Mouse (Mus musculus): ENCODE data around the gene Sash1. TPM values are rescaled to one million over a fixed set of nuclear protein-coding genes. Genes with fewer than 3 reads are reported as not detected.

Gene Sash1
- 6.2 and 7.0 TPM in 2 replicates for polyA plus RNA-seq (2014; fragmentation: Nextera tagmentation; extraction: Ambion mirVana)

DNA sequence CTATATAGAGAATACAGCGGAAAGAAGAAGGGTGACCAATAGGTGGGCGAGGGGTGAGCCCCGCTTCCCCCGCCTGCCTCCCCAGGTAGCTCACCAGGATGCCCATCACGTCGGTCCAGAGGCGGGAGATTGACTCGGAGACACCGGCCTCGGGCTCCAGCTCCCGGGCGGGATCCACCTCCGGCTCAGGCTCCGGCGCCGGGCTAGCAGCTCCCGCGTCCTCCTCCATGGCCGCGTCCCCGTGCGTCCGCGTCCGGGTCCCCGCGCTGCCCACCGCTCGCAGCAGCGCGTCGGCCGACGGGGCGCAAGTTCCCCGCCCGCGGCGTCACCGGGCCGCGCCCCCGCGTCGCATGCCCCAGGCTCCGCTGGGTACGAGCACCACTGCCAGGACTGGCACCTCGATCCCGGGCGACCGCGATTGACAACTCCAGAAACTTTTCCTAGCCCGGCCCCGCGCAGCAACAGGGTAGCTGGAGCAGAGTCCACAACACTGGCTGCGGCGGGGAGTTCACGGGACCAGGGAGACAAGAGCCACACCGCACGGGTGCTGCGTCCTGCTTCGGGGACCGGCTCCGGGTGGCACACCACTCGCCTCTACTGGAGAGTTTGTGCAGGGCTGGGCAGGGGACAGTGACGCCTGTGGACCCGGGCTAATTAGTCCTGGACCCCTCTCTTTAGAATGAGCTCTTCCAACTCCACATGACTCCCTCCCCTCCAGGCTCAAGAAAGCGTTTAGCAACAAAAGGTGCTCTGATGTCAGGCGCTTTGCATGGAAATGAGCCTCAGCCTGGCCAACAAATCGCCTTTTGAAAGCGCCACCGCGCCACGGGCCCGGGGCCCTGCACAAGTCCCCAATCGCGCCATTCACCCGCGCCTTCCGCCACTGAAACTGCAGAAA is at the start of gene Sash1:
Gene Sash1, minus strand, starts transcription at position 441 of the 898 bp plus-strand sequence.
- no peaks in the 10 kb centered on the region for H3K9me3 ChIP-seq (ENCODE audit: control insufficient read depth, low read length)
- peak within 1 kb of the TSS; percentile 86 for H3K4me3 ChIP-seq (ENCODE audit: low read depth, low read length)
- H3K27ac ChIP-seq (replicated peaks; ENCODE audit: low read depth, low read length): peak within 1 kb of the TSS; percentile 94
- H3K4me1 ChIP-seq (ENCODE audit: control insufficient read depth, insufficient read depth, low read length): peaks cover 23% of the 10 kb centered on the region
- H3K27me3 ChIP-seq (replicated peaks; ENCODE audit: control insufficient read depth, insufficient read depth, low read length): no peaks in the 10 kb centered on the region
- peak within 1 kb of the TSS; percentile 88 for H3K9ac ChIP-seq (ENCODE audit: low read depth, low read length)
- H3K4me2 ChIP-seq (ENCODE audit: low read depth, low read length): peak within 1 kb of the TSS; percentile 75
- ATAC-seq (ENCODE audit: low read depth) (peak; percentile 94), DNase-seq (ENCODE audit: low spot score) (peak; percentile 95)
- no peaks in the 10 kb centered on the region for H3K36me3 ChIP-seq (ENCODE audit: control insufficient read depth, insufficient read depth, low read length)
- under 1% methylated on average over 50 of the region's 80 CpGs for WGBS

DNA sequence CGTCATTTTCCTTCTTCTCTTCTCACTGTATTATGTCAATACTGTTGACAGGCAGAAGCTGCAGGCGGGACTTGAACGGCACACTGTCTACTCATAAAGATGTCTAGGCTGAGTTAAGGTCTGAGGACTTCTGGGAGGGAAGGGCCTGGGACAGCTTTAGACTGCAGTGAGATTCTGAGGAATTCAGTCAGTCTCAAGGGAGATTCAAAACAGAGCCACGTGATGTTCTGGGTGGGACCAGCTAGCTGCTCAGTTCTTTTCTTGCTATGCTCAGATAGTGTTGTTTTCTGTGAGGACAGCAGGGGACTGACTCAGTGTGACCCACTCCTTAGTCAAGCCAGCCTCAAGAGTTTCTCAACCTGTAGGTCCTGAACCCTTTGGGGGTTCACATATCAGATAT is 49.7 kb upstream of the Sash1 start:
- no peaks in the 10 kb centered on the region for H3K27me3 ChIP-seq (replicated peaks; ENCODE audit: control insufficient read depth, insufficient read depth, low read length)
- DNase-seq (ENCODE audit: low spot score): no peak
- no peak overlapping the region for H3K9ac ChIP-seq (ENCODE audit: low read depth, low read length)
- H3K9me3 ChIP-seq (ENCODE audit: control insufficient read depth, low read length): no peaks in the 10 kb centered on the region
- no peak overlapping the region for H3K4me2 ChIP-seq (ENCODE audit: low read depth, low read length)
- H3K36me3 ChIP-seq (ENCODE audit: control insufficient read depth, insufficient read depth, low read length): no peaks in the 10 kb centered on the region
- WGBS: 54% methylated on average over 4 of the region's 4 CpGs
- H3K4me1 ChIP-seq (ENCODE audit: control insufficient read depth, insufficient read depth, low read length): no peaks in the 10 kb centered on the region
- ATAC-seq (ENCODE audit: low read depth): no peak
- H3K27ac ChIP-seq (replicated peaks; ENCODE audit: low read depth, low read length): no peak overlapping the region
- H3K4me3 ChIP-seq (ENCODE audit: low read depth, low read length): no peak overlapping the region

DNA sequence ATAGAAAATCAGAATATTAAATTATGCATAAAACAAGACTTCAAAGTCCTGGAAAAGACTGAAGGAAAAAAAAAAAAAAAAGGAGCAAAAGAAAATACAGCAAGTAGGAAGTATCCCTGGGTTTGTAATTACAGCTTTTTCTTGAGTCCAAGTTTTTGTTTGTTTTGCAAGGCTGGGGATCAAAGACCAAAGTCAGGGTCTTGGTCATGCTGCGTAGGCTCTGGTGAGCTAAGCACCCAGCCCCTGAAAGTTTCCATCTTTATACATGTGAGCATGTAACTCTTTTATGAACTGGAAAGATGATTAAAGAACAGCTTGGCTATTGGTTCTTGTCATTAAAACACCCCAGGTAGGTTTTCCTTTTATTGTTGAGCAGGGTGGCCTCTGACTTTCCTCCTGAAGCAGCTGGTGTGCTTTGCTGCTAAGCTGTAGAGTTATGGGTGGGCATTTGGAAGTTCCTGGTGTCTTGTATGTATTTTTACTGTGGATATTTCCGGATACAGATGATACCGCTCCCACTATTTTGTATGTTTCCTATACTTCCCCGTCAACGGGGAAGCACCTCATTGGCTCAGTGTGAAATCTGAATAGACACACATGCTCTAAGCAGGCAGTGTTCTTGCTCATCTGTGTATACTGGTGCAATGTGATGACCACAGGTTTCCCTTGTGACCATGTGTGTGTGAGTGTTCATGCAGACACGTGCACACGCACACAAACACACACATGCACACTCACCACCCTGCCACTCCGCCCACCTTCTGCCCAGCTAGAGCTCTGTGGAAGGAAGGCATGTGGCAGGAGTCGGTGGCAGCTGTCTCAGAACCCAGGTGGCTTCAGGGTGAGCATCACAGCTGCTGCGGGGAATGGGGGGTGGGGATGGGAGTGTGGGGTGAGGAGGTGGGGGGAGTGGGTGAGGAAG is 47.8 kb upstream of the Sash1 start:
- H3K4me3 ChIP-seq (ENCODE audit: low read depth, low read length): no peak overlapping the region
- 71% methylated on average over 10 of the region's 10 CpGs for WGBS

DNA sequence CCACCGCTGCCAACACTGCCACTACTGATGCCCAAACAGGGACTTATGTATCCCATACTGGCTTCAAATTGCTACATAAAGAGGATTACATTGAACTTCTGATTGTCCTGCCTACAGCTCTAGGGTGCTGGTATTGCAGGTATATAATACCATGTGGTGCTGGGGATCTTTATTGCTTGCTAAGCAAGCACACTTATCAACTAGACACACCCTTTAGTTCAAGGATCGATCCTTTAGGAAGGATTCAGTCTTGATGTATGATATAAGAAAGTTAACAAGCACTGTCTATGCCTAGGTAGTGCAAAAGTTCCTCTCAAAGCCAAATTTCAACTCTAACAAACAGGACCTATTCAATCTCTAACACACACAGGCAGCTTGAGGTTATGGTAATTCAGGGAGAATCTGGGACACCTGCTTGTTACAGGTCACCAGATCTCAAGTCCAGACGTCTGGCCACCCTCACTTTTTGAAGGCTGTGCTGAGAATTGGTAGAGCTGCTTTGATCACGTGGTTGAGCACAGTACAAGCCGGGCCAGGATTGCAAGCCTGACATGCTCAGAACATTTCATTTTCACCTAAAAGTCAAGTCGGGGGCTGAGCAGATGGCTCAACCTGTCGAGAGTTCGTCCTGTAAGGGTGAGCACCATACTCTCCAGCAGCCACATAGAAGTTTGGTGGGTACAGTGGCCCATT is 45.8 kb upstream of the Sash1 start:
- Histone ChIP-seq H3K27me3 (replicated peaks; ENCODE audit: control insufficient read depth, insufficient read depth, low read length) (no peaks in the 10 kb centered on the region), H3K36me3 (ENCODE audit: control insufficient read depth, insufficient read depth, low read length) (no peaks in the 10 kb centered on the region), H3K9ac (ENCODE audit: low read depth, low read length) (no peak overlapping the region), H3K27ac (replicated peaks; ENCODE audit: low read depth, low read length) (no peak overlapping the region), H3K4me1 (ENCODE audit: control insufficient read depth, insufficient read depth, low read length) (no peaks in the 10 kb centered on the region; the same call in 1 of the 2 replicates), H3K9me3 (ENCODE audit: control insufficient read depth, low read length) (no peaks in the 10 kb centered on the region), H3K4me2 (ENCODE audit: low read depth, low read length) (no peak overlapping the region), H3K4me3 (ENCODE audit: low read depth, low read length) (no peak overlapping the region)
- no peak for DNase-seq (ENCODE audit: low spot score)
- 76% methylated on average over 8 of the region's 8 CpGs for WGBS
- no peak for ATAC-seq (ENCODE audit: low read depth)

More for the DNA sequence above, 47.8 kb upstream of the Sash1 start:
- no peak for DNase-seq (ENCODE audit: low spot score)
- H3K27me3 ChIP-seq (replicated peaks; ENCODE audit: control insufficient read depth, insufficient read depth, low read length): no peaks in the 10 kb centered on the region
- H3K36me3 ChIP-seq (ENCODE audit: control insufficient read depth, insufficient read depth, low read length): no peaks in the 10 kb centered on the region
- H3K4me2 ChIP-seq (ENCODE audit: low read depth, low read length): no peak overlapping the region
- H3K4me1 ChIP-seq (ENCODE audit: control insufficient read depth, insufficient read depth, low read length): no peaks in the 10 kb centered on the region; the same call in 1 of the 2 replicates
- no peaks in the 10 kb centered on the region for H3K9me3 ChIP-seq (ENCODE audit: control insufficient read depth, low read length)
- no peak for ATAC-seq (ENCODE audit: low read depth)
- peak overlapping the region; percentile 8; the same call in 1 of the 2 replicates for H3K27ac ChIP-seq (replicated peaks; ENCODE audit: low read depth, low read length)
- H3K9ac ChIP-seq (ENCODE audit: low read depth, low read length): no peak overlapping the region

DNA sequence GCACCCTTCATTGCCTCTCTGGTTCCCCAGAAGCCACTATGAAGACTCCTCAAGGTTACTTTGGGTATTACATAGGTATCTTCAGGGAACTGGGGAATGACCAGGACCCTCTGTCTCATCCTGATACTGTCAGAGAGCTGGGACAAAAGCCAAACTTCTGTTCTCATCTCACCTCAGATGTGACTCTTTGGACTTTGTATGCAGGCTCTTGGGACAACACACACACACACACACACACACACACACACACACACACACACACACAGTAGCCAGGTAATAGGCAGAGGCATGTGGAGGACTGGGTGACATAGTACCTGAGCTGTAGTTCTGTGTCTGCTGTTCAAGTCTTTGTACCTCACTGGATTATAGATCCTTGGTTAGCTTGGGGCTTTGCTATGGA is 44.8 kb upstream of the Sash1 start:
- H3K4me1 ChIP-seq (ENCODE audit: control insufficient read depth, insufficient read depth, low read length): no peaks in the 10 kb centered on the region; the same call in 1 of the 2 replicates
- no peaks in the 10 kb centered on the region for H3K27me3 ChIP-seq (replicated peaks; ENCODE audit: control insufficient read depth, insufficient read depth, low read length)
- H3K9ac ChIP-seq (ENCODE audit: low read depth, low read length): no peak overlapping the region
- ATAC-seq (ENCODE audit: low read depth): no peak
- no peaks in the 10 kb centered on the region for H3K36me3 ChIP-seq (ENCODE audit: control insufficient read depth, insufficient read depth, low read length)
- no peak overlapping the region for H3K4me2 ChIP-seq (ENCODE audit: low read depth, low read length)
- H3K4me3 ChIP-seq (ENCODE audit: low read depth, low read length): no peak overlapping the region
- DNase-seq (ENCODE audit: low spot score): no peak
- no peaks in the 10 kb centered on the region for H3K9me3 ChIP-seq (ENCODE audit: control insufficient read depth, low read length)
- H3K27ac ChIP-seq (replicated peaks; ENCODE audit: low read depth, low read length): no peak overlapping the region

DNA sequence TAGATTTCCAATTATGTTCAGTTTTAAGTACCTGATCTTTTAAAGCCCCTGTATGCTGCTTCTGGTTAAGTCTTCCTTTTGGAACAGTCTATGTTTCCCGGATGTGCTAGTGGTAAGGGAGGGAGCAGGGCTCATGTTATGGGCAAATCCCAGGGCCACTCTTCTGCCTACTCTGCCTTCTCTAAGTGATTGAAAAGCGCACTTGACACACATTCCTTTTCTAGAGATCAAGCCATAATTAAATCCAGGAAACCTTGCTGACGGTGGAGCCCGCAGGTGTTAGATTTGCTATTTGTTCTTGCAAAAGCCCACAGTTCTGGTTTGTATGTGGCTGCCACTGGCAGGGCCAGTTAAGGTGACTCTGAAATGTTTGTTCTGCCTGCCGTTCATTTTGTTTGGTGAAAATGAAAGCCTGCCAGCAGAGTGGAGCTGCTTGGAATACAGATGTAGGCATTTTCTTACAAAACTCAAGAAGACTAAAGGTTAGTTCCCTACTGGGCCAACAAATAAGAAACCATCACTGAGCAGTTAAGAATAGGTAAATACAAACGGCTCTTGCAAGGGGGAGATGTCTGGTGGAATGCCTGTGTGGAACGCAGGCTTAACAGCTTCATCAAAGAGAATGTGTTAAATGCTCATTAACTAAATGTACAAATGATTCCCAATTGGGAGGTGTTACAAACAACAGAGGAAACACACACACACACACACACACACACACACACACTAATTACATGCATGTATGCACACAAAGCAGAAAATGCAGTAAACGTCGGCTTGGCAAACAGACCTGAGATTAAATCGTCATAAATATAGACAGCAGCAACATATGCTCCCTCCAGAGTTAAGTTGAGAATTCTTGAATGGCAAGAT is 43.1 kb upstream of the Sash1 start:
- no peak overlapping the region for H3K27ac ChIP-seq (replicated peaks; ENCODE audit: low read depth, low read length)
- no peak overlapping the region for H3K4me2 ChIP-seq (ENCODE audit: low read depth, low read length)
- DNase-seq (ENCODE audit: low spot score) (no peak), ATAC-seq (ENCODE audit: low read depth) (no peak)
- H3K4me1 ChIP-seq (ENCODE audit: control insufficient read depth, insufficient read depth, low read length): no peaks in the 10 kb centered on the region; the same call in 1 of the 2 replicates
- H3K36me3 ChIP-seq (ENCODE audit: control insufficient read depth, insufficient read depth, low read length): no peaks in the 10 kb centered on the region
- H3K27me3 ChIP-seq (replicated peaks; ENCODE audit: control insufficient read depth, insufficient read depth, low read length): no peaks in the 10 kb centered on the region
- H3K4me3 ChIP-seq (ENCODE audit: low read depth, low read length): no peak overlapping the region
- H3K9me3 ChIP-seq (ENCODE audit: control insufficient read depth, low read length): no peaks in the 10 kb centered on the region
- H3K9ac ChIP-seq (ENCODE audit: low read depth, low read length): no peak overlapping the region
- WGBS: 46% methylated on average over 10 of the region's 10 CpGs

DNA sequence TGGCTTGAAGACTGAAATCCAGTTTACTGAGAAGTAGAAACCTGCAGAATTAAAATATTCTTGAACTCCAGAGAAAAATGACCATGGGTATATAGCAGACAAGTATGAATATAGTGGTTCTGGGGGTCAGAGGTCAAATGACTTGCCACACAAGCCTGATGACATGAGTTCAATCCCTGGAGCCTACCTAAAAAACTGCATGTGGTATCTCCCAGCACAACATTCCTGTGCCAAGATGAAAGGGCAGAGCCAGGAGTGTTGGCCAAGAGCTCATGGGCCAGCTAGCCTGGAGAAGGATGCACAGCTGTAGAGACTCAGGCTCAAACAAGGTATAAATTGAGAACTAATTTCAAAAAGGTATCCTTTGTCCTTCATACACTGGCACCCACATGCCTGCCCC is 42.4 kb upstream of the Sash1 start:
- Histone ChIP-seq H3K27me3 (replicated peaks; ENCODE audit: control insufficient read depth, insufficient read depth, low read length) (no peaks in the 10 kb centered on the region), H3K4me1 (ENCODE audit: control insufficient read depth, insufficient read depth, low read length) (no peaks in the 10 kb centered on the region; the same call in 1 of the 2 replicates), H3K9ac (ENCODE audit: low read depth, low read length) (no peak overlapping the region), H3K4me2 (ENCODE audit: low read depth, low read length) (no peak overlapping the region), H3K27ac (replicated peaks; ENCODE audit: low read depth, low read length) (no peak overlapping the region), H3K36me3 (ENCODE audit: control insufficient read depth, insufficient read depth, low read length) (no peaks in the 10 kb centered on the region), H3K4me3 (ENCODE audit: low read depth, low read length) (no peak overlapping the region), H3K9me3 (ENCODE audit: control insufficient read depth, low read length) (no peaks in the 10 kb centered on the region)
- DNase-seq (ENCODE audit: low spot score): no peak
- no peak for ATAC-seq (ENCODE audit: low read depth)
